Mouse (Mus musculus) erythroblast, embryonic 14.5 days (primary cell): ENCODE results near the gene Gp9. TPM values are rescaled to one million over a fixed set of nuclear protein-coding genes. Genes with fewer than 3 reads are reported as not detected.
A peak's percentile ranks its signal among the peaks of the same experiment; 100 is the strongest.

Experiments used
- H3K27me3 ChIP-seq: 2 replicates; pipeline ENCODE4 v1.6.1; 2012; ENCODE audit warnings: inconsistent platforms; ENCODE audit not compliant: control insufficient read depth
- H3K36me3 ChIP-seq: 2 replicates; pipeline ENCODE4 v1.6.1; 2012; ENCODE audit warnings: mild to moderate bottlenecking, inconsistent platforms; ENCODE audit not compliant: control insufficient read depth
- H3K4me1 ChIP-seq: 2 replicates; pipeline ENCODE4 v1.6.1; 2012; ENCODE audit warnings: inconsistent platforms; ENCODE audit not compliant: control insufficient read depth
- H3K4me3 ChIP-seq: replicated peaks from 2 replicates; pipeline ENCODE3; 2012; ENCODE audit warnings: moderate library complexity, mild to moderate bottlenecking, inconsistent platforms
- H3K9me3 ChIP-seq: 2 replicates; pipeline ENCODE4 v1.6.1; 2012; ENCODE audit warnings: low read length, inconsistent platforms, mixed read lengths; ENCODE audit not compliant: control insufficient read depth
- GATA1 ChIP-seq: IDR thresholded peaks from 2 replicates; pipeline ENCODE4 v1.6.1; 2012; ENCODE audit warnings: low read length, inconsistent platforms, mixed read lengths
- TAL1 ChIP-seq: IDR thresholded peaks from 3 replicates; pipeline ENCODE4 v1.6.1; 2012; ENCODE audit warnings: low read length, inconsistent platforms, mixed read lengths
- polyA plus RNA-seq: library from polyadenylated mRNA; stranded (reverse); fragments of >175 nt; gene quantifications from 2 replicates; pipeline ENCODE4 v1.2.3, GENCODE M21; 2012

Gene Gp9
- polyA plus RNA-seq, 1 experiment: 8.1 TPM

- TF ChIP-seq TAL1: no peak
- peak; percentile 48; the same call in 1 of the 2 replicates for TF ChIP-seq GATA1
- H3K9me3 ChIP-seq: no peaks in the 10 kb centered on the region
- no peak overlapping the region for H3K4me3 ChIP-seq
- H3K27me3 ChIP-seq: no peaks in the 10 kb centered on the region
- H3K4me1 ChIP-seq: peaks cover 80% of the 10 kb centered on the region
- H3K36me3 ChIP-seq: peaks cover 98% of the 10 kb centered on the region
These were observed 21.7 kb downstream of the Gp9 start for GRCm38 (mm10) chr6:87799576-87799975.

- Histone ChIP-seq H3K4me1 (peaks cover 75% of the 10 kb centered on the region), H3K4me3 (no peak overlapping the region), H3K27me3 (no peaks in the 10 kb centered on the region), H3K9me3 (no peaks in the 10 kb centered on the region), H3K36me3 (peaks cover 99% of the 10 kb centered on the region)
- TF ChIP-seq TAL1: no peak
- TF ChIP-seq GATA1: no peak
These were observed 24.6 kb downstream of the Gp9 start for GRCm38 (mm10) chr6:87802462-87802861.

- TF ChIP-seq TAL1 (no peak), GATA1 (no peak)
- H3K4me3 ChIP-seq: no peak overlapping the region
- no peaks in the 10 kb centered on the region for H3K9me3 ChIP-seq
- H3K4me1 ChIP-seq: peaks cover 75% of the 10 kb centered on the region
- H3K36me3 ChIP-seq: peaks cover 99% of the 10 kb centered on the region
- H3K27me3 ChIP-seq: no peaks in the 10 kb centered on the region
These were observed 26.2 kb downstream of the Gp9 start for GRCm38 (mm10) chr6:87804036-87804435.

- Histone ChIP-seq H3K36me3 (peaks cover 99% of the 10 kb centered on the region), H3K9me3 (no peaks in the 10 kb centered on the region), H3K27me3 (no peaks in the 10 kb centered on the region), H3K4me3 (no peak overlapping the region), H3K4me1 (peaks cover 75% of the 10 kb centered on the region)
- TF ChIP-seq GATA1: no peak
- TF ChIP-seq TAL1: no peak
These were observed 27.0 kb downstream of the Gp9 start for GRCm38 (mm10) chr6:87804886-87805285.

- Histone ChIP-seq H3K27me3 (no peaks in the 10 kb centered on the region), H3K9me3 (no peaks in the 10 kb centered on the region), H3K4me3 (peak overlapping the region; percentile 6), H3K4me1 (peaks cover 74% of the 10 kb centered on the region), H3K36me3 (peaks cover 94% of the 10 kb centered on the region)
- TF ChIP-seq GATA1 (no peak), TAL1 (no peak)
These were observed 27.6 kb downstream of the Gp9 start for GRCm38 (mm10) chr6:87805448-87805847.

GRCm38 (mm10) chr6:87806028-87806427 lies 28.2 kb downstream of the Gp9 start:
- H3K36me3 ChIP-seq: peaks cover 88% of the 10 kb centered on the region
- H3K4me1 ChIP-seq: peaks cover 68% of the 10 kb centered on the region
- no peaks in the 10 kb centered on the region for H3K27me3 ChIP-seq
- no peak overlapping the region for H3K4me3 ChIP-seq
- no peaks in the 10 kb centered on the region for H3K9me3 ChIP-seq
- TF ChIP-seq TAL1 (no peak), GATA1 (no peak)

- Histone ChIP-seq H3K36me3 (peaks cover 80% of the 10 kb centered on the region), H3K4me1 (peaks cover 63% of the 10 kb centered on the region), H3K9me3 (no peaks in the 10 kb centered on the region), H3K4me3 (peak overlapping the region; percentile 10), H3K27me3 (no peaks in the 10 kb centered on the region)
- TF ChIP-seq GATA1: no peak
- no peak for TF ChIP-seq TAL1
These were observed 29.0 kb downstream of the Gp9 start for GRCm38 (mm10) chr6:87806857-87807256.

- no peaks in the 10 kb centered on the region for H3K27me3 ChIP-seq
- H3K9me3 ChIP-seq: no peaks in the 10 kb centered on the region
- TF ChIP-seq GATA1: no peak
- peak overlapping the region; percentile 82 for H3K4me3 ChIP-seq
- peaks cover 71% of the 10 kb centered on the region for H3K36me3 ChIP-seq
- H3K4me1 ChIP-seq: peaks cover 70% of the 10 kb centered on the region
These were observed 30.0 kb downstream of the Gp9 start for GRCm38 (mm10) chr6:87807735-87808440.

GRCm38 (mm10) chr6:87808521-87808920 lies 30.6 kb downstream of the Gp9 start:
- H3K4me3 ChIP-seq: peak overlapping the region; percentile 82
- peaks cover 74% of the 10 kb centered on the region for H3K4me1 ChIP-seq
- peaks cover 71% of the 10 kb centered on the region for H3K36me3 ChIP-seq

More at GRCm38 (mm10) chr6:87808521-87808920, 30.6 kb downstream of the Gp9 start:
- no peak for TF ChIP-seq TAL1
- TF ChIP-seq GATA1: no peak
- H3K27me3 ChIP-seq: no peaks in the 10 kb centered on the region
- H3K9me3 ChIP-seq: no peaks in the 10 kb centered on the region
